8 mouse cellular contexts compared by ENCODE assay signal in the genomic region with DNA sequence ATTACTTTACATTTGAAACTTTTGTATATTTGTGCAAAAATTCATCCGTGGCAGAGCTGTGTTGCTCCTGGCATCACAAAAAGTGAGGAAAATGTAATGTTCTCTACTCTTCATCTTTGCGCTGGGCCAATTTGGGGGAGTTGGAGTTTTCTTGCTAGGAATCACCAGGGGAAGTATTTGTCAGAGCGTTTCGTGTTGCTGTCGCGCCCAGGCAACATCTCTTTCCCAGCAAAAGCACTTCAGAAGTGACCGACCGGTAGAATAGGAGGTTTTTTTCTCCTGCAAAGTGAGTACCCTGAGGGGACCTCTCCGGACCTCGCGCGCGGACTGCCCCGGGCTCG. TPM values are rescaled to one million over a fixed set of nuclear protein-coding genes. Genes with fewer than 3 reads are reported as not detected.
DNase-seq lines count a peak whose midpoint lies in the region; ATAC-seq and TF ChIP-seq lines count a peak whose summit lies in the region.

No protein-coding gene starts in this region.

- peak overlapping the region; percentile 98 for H3K27ac ChIP-seq in gastrocnemius, adult 2 months
- peak overlapping the region; percentile 93 for H3K27ac ChIP-seq in thymus, adult 2 months (ENCODE audit: control insufficient read depth, insufficient read depth, low read length)
- H3K27ac ChIP-seq in limb, embryonic 15.5 days = peak overlapping the region; percentile 97
- peak overlapping the region; percentile 99 for H3K27ac ChIP-seq in stomach, postnatal 0 days (replicated peaks)

- no peak for TF ChIP-seq EP300 in stomach, postnatal 0 days (optimal IDR thresholded peaks at IDR 0.05)

- H3K36me3 ChIP-seq in thymus, adult 2 months (ENCODE audit: control insufficient read depth, insufficient read depth, low read length) = no peaks in the 10 kb centered on the region
- H3K36me3 ChIP-seq in limb, embryonic 15.5 days = 0 out of 2 replicates have a peak, but pooled peaks cover 4% of the 10 kb centered on the region
- H3K36me3 ChIP-seq in stomach, postnatal 0 days (ENCODE audit: control insufficient read depth, insufficient read depth, low read length) = 0 out of 2 replicates have a peak, but pooled peaks cover 3% of the 10 kb centered on the region

- H3K4me3 ChIP-seq in gastrocnemius, adult 2 months = peak overlapping the region; percentile 92
- H3K4me3 ChIP-seq in thymus, adult 2 months (ENCODE audit: control insufficient read depth, insufficient read depth, low read length) = peak overlapping the region; percentile 78
- H3K4me3 ChIP-seq in limb, embryonic 15.5 days = peak overlapping the region; percentile 94
- H3K4me3 ChIP-seq in stomach, postnatal 0 days (ENCODE audit: low read depth, low read length) = peak overlapping the region; percentile 90

- peak overlapping the region; percentile 53 for H3K4me2 ChIP-seq in limb, embryonic 15.5 days
- peak overlapping the region; percentile 69 for H3K4me2 ChIP-seq in stomach, postnatal 0 days (replicated peaks; ENCODE audit: low read depth)

- DNase-seq in gastrocnemius, adult 2 months = no peak
- DNase-seq in gastrocnemius, postnatal 4 days (ENCODE audit: low spot score in 2 of 2) = no peak
- no peak for DNase-seq in thymus, adult 2 months
- no peak for DNase-seq in thymus, adult 18-20 months
- no peak for DNase-seq in stomach, postnatal 0 days (ENCODE audit: low spot score)
- no peak for DNase-seq in right cerebral cortex, adult 18-20 months
- DNase-seq in adrenal gland, postnatal 25 days = no peak

- no peaks in the 10 kb centered on the region for H3K9me3 ChIP-seq in limb, embryonic 15.5 days
- no peaks in the 10 kb centered on the region for H3K9me3 ChIP-seq in stomach, postnatal 0 days (ENCODE audit: control insufficient read depth, low read length)

- intact Hi-C loops in gastrocnemius, adult 2 months (cut with DNase I) = no loop called here

- H3K27me3 ChIP-seq in thymus, adult 2 months (ENCODE audit: control insufficient read depth, insufficient read depth, low read length) = no peaks in the 10 kb centered on the region
- no peaks in the 10 kb centered on the region for H3K27me3 ChIP-seq in limb, embryonic 15.5 days
- H3K27me3 ChIP-seq in stomach, postnatal 0 days (ENCODE audit: control insufficient read depth, insufficient read depth, low read length) = no peaks in the 10 kb centered on the region

- WGBS in thymus, adult 2 months = 4% methylated on average over 15 of the region's 15 CpGs
- WGBS in limb, embryonic 15.5 days = under 1% methylated on average over 15 of the region's 15 CpGs
- 4% methylated on average over 15 of the region's 15 CpGs for WGBS in stomach, postnatal 0 days

- TF ChIP-seq POLR2A in thymus, adult 2 months (IDR thresholded peaks at IDR 0.05; ENCODE audit: control insufficient read depth, extremely low read depth, insufficient read depth, low read length, poor library complexity) = no peak

- H3K9ac ChIP-seq in limb, embryonic 15.5 days = peak overlapping the region; percentile 97
- peak overlapping the region; percentile 97 for H3K9ac ChIP-seq in stomach, postnatal 0 days (ENCODE audit: low read length)

- H3K4me1 ChIP-seq in thymus, adult 2 months (replicated peaks; ENCODE audit: control insufficient read depth, insufficient read depth, low read length) = peaks cover 5% of the 10 kb centered on the region
- H3K4me1 ChIP-seq in limb, embryonic 15.5 days = peaks cover 28% of the 10 kb centered on the region
- H3K4me1 ChIP-seq in stomach, postnatal 0 days (replicated peaks; ENCODE audit: control insufficient read depth, insufficient read depth) = no peaks in the 10 kb centered on the region; the same call in 1 of the 2 replicates

- no peak for TF ChIP-seq CTCF in gastrocnemius, adult 2 months (IDR thresholded peaks at IDR 0.05)
- no peak for TF ChIP-seq CTCF in thymus, adult 2 months (IDR thresholded peaks at IDR 0.05; ENCODE audit: borderline replicate concordance, control insufficient read depth, extremely low read depth, insufficient read depth, low read length, poor library complexity)
- TF ChIP-seq CTCF in stomach, postnatal 0 days (IDR thresholded peaks at IDR 0.05; ENCODE audit: low read depth) = no peak

- no peak for ATAC-seq in limb, embryonic 15.5 days (ENCODE audit: insufficient number of reproducible peaks, low FRiP score, low TSS enrichment, low read depth)
- ATAC-seq in stomach, postnatal 0 days (ENCODE audit: low FRiP score, low TSS enrichment) = no peak

RNA-seq across cellular contexts. Expression of gene Wdr78, which starts 4.5 kb away (rescaled TPM):
- total RNA-seq in gastrocnemius, adult 2 months (2021) = under 1 TPM; 0.36 to 0.56 TPM
- total RNA-seq in gastrocnemius, postnatal 4 days (2021) = 1 to 10 TPM; 2.2 to 2.7 TPM
- 50.2 and 54.6 TPM in 2 replicates for polyA plus RNA-seq in thymus, adult 2 months (2012; rRNA removed)
- 3.5 and 4.2 TPM in 2 replicates for polyA plus RNA-seq in limb, embryonic 15.5 days (2015; fragmentation: Nextera tagmentation; extraction: Ambion mirVana)
- polyA plus RNA-seq in stomach, postnatal 0 days (2015; fragmentation: Nextera tagmentation; extraction: Ambion mirVana) = 0.25 and 0.28 TPM in 2 replicates
- total RNA-seq in adrenal gland, postnatal 25 days (2021) = 6.3 and 8.6 TPM in 2 replicates

RNA-seq across cellular contexts. Expression of gene Mier1, which starts 4.7 kb away (rescaled TPM):
- total RNA-seq in gastrocnemius, adult 2 months (2021) = 10 to 100 TPM; 20.0 to 21.4 TPM
- total RNA-seq in gastrocnemius, postnatal 4 days (2021) = 10 to 100 TPM; 40.9 to 55.6 TPM
- polyA plus RNA-seq in thymus, adult 2 months (2012; rRNA removed) = 63.8 and 65.4 TPM in 2 replicates
- polyA plus RNA-seq in limb, embryonic 15.5 days (2015; fragmentation: Nextera tagmentation; extraction: Ambion mirVana) = 43.2 and 48.6 TPM in 2 replicates
- 24.8 and 31.1 TPM in 2 replicates for polyA plus RNA-seq in stomach, postnatal 0 days (2015; fragmentation: Nextera tagmentation; extraction: Ambion mirVana)
- total RNA-seq in adrenal gland, postnatal 25 days (2021) = 77.1 and 80.1 TPM in 2 replicates
